Mouse (Mus musculus): Measurements from ENCODE around the gene 2810006K23Rik.

DNA sequence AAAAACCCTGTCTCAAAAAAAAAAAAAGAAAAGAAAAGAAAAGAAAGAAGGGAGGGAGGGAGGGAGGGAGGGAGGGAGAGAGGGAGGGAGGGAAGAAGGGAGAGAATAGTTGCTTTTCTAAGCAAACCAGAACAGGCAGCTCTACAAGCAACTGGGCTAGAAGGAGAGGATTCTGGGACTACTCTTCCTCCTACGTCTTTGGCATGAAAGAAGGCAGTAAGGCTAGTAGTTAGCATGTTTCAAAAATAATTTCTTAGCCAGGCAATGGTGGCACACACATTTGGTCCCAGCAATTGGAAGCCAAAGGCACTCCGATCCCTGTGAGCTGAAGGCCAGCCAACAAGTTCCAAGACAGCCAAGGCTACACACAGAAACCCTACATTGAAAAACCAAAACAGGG lies 37.9 kb downstream of the 2810006K23Rik start:
- TF ChIP-seq POLR2A (IDR thresholded peaks at IDR 0.05; ENCODE audit: control insufficient read depth, extremely low read depth, insufficient read depth, low read length, poor library complexity) (no peak), CTCF (IDR thresholded peaks at IDR 0.05; ENCODE audit: borderline replicate concordance, control insufficient read depth, extremely low read depth, insufficient read depth, low read length, poor library complexity) (no peak)

Measured in thymus, adult 2 months (tissue).